Mouse (Mus musculus): ENCODE measurements at regions not wholly inside any gene's neighbourhood (a gene's known extent, or its start where the extent isn't known, plus 50 kb on each side); places are given as distances from the start of the nearest gene placed in this dataset.

DNA sequence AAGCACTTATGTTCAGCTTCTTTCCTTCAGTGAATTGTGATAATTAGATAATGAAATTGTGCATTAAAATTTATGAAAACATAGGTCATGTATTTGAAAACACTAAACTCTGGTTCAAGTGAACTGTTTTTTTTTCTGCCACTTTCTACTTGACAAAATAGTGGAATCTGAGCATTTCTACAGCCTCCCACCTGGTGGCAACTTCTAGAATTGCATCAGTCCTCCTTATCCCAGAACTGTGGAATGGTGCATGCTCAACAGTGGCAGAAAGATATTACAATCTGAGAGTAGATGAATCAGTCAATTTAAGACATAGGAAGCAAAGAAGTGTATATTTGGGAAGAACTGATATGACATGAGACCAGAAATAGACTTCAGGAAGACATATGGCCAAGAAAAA lies 84.1 kb upstream of the Gm28269 start:
- Histone ChIP-seq H3K79me2 (ENCODE audit: control insufficient read depth, insufficient read depth, low read length) (no peaks in the 10 kb centered on the region), H3K36me3 (ENCODE audit: control insufficient read depth, insufficient read depth, low read length) (no peaks in the 10 kb centered on the region), H3K4me3 (ENCODE audit: insufficient read depth, low read depth, low read length) (no peak overlapping the region), H3K9ac (ENCODE audit: low read depth, low read length) (no peak overlapping the region), H3K4me1 (ENCODE audit: control insufficient read depth, insufficient read depth, low read length) (no peaks in the 10 kb centered on the region), H3K27me3 (ENCODE audit: control insufficient read depth, insufficient read depth, low read length) (no peaks in the 10 kb centered on the region), H3K27ac (replicated peaks; ENCODE audit: insufficient read depth, low read depth, low read length) (no peak overlapping the region)
- peak; percentile 1 for DNase-seq (ENCODE audit: extremely low read depth, low read depth, low spot score)
- TF ChIP-seq CTCF (IDR thresholded peaks at IDR 0.05; ENCODE audit: low read depth, low read length) (0 out of 2 replicates have a peak, but pooled peaks have one; percentile 5), POLR2A (IDR thresholded peaks at IDR 0.05; ENCODE audit: extremely low read depth, insufficient read depth, low read length) (no peak)

DNA sequence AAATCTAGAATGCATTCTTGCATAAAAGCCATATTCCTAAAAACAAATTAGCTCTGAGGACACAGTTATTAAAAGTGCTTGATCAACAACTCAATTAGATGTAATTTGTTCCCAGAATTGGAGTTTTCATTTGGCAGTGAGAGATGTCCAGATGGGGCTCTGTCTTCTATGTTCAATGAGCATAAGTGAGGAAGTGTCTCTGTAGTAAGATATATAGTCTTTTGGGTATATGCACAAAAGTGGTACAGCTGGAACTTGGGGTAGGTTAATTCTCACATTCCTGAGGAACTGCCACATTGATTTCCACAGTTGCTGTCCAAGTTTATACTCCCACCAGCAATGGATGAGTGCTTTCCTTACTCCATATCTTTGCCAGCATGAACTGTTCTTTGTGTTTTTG lies 64.3 kb upstream of the Gm28269 start:
- no peak for DNase-seq (ENCODE audit: extremely low read depth, low read depth, low spot score)
- Histone ChIP-seq H3K4me1 (ENCODE audit: control insufficient read depth, insufficient read depth, low read length) (no peaks in the 10 kb centered on the region), H3K9ac (ENCODE audit: low read depth, low read length) (no peak overlapping the region), H3K36me3 (ENCODE audit: control insufficient read depth, insufficient read depth, low read length) (no peaks in the 10 kb centered on the region), H3K27me3 (ENCODE audit: control insufficient read depth, insufficient read depth, low read length) (no peaks in the 10 kb centered on the region), H3K27ac (replicated peaks; ENCODE audit: insufficient read depth, low read depth, low read length) (no peak overlapping the region), H3K79me2 (ENCODE audit: control insufficient read depth, insufficient read depth, low read length) (no peaks in the 10 kb centered on the region), H3K4me3 (ENCODE audit: insufficient read depth, low read depth, low read length) (no peak overlapping the region)
- TF ChIP-seq CTCF (IDR thresholded peaks at IDR 0.05; ENCODE audit: low read depth, low read length): no peak
- no peak for TF ChIP-seq POLR2A (IDR thresholded peaks at IDR 0.05; ENCODE audit: extremely low read depth, insufficient read depth, low read length)

DNA sequence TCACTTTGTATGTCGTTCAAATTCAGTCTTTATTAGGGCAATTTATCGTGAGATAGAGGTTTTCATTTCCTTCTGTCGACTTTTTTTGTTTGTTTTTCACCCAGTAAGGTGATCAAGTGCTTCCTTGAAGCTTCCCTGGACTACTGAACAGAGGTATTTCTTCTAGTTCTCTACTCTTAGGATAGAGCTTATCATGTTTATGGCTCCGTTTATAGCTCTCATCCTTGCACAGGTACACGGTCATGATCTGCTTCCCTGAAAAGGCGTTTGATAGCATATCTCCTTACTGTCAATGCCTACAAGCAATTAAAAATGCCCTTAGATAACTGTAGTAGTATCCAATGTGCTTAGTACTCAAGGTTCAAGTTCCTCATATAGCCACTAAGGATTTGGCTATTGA lies 56.9 kb upstream of the Gm28269 start:
- 75% methylated on average over 6 of the region's 6 CpGs for WGBS
- no peaks in the 10 kb centered on the region for H3K4me1 ChIP-seq (ENCODE audit: control insufficient read depth, insufficient read depth, low read length)

More for the DNA sequence above, 56.9 kb upstream of the Gm28269 start:
- TF ChIP-seq CTCF (IDR thresholded peaks at IDR 0.05; ENCODE audit: low read depth, low read length): no peak
- TF ChIP-seq POLR2A (IDR thresholded peaks at IDR 0.05; ENCODE audit: extremely low read depth, insufficient read depth, low read length): no peak
- H3K36me3 ChIP-seq (ENCODE audit: control insufficient read depth, insufficient read depth, low read length): no peaks in the 10 kb centered on the region
- no peak overlapping the region for H3K4me3 ChIP-seq (ENCODE audit: insufficient read depth, low read depth, low read length)
- H3K27me3 ChIP-seq (ENCODE audit: control insufficient read depth, insufficient read depth, low read length): no peaks in the 10 kb centered on the region
- DNase-seq (ENCODE audit: extremely low read depth, low read depth, low spot score): no peak
- no peak overlapping the region for H3K27ac ChIP-seq (replicated peaks; ENCODE audit: insufficient read depth, low read depth, low read length)
- no peak overlapping the region for H3K9ac ChIP-seq (ENCODE audit: low read depth, low read length)
- no peaks in the 10 kb centered on the region for H3K79me2 ChIP-seq (ENCODE audit: control insufficient read depth, insufficient read depth, low read length)
